In the genomic region with DNA sequence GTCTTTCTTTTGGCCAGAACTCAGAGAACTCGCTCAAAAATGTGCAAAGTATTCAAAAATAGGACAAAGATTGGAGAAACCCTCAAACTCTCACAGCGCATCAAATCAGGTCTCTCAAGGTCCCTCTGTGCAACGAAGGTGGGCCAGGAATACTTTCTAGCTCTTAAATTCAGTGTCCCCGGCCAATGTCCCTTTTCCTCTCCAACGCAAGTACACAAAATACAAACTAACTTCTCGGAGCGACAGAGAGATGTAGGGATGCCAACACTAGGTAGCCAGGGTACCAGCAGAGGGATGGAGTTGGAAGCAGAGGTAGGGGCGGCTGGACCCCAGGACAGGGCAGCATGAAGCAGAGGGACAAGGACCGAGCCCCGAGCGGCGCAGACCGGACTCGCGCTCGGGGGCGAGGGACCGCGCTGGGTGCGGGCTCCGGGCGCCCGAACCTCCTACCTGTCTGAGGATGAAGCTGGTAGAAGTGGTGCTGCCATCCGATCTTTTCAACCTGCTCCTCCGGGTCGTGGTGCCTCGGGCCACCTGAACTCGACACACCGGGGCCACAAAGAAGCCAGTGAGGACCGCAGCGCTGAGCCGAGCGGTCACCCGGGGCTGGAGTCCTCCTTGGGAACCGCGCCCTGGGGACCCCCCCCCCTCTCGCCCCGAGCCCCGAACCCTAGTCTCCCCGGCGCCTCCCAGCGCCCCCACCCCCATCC, we compare ENCODE assay signal across 8 mouse cellular contexts. TPM values are rescaled to one million over a fixed set of nuclear protein-coding genes. Genes with fewer than 3 reads are reported as not detected.
A peak's percentile ranks its signal among the peaks of the same experiment; 100 is the strongest.
DNase-seq lines count a peak whose midpoint lies in the region; ATAC-seq and TF ChIP-seq lines count a peak whose summit lies in the region.

No protein-coding gene starts in this region.

- peak; percentile 49 for ATAC-seq in forebrain, embryonic 15.5 days (replicated peaks)
- ATAC-seq in neural tube, embryonic 11.5 days (ENCODE audit: insufficient read depth, low FRiP score, low TSS enrichment), result peak; percentile 52

- TF ChIP-seq POLR2A in liver, adult 2 months (IDR thresholded peaks at IDR 0.05; ENCODE audit: extremely low read depth, insufficient read depth, low read length), result no peak
- TF ChIP-seq POLR2A in cortical plate, adult 2 months (IDR thresholded peaks at IDR 0.05; ENCODE audit: extremely low read depth, insufficient read depth, low read length), result no peak

- no peak for TF ChIP-seq CTCF in liver, adult 2 months (IDR thresholded peaks at IDR 0.05; ENCODE audit: low read depth, low read length)
- no peak for TF ChIP-seq CTCF in cortical plate, adult 2 months (IDR thresholded peaks at IDR 0.05; ENCODE audit: extremely low read depth, insufficient read depth, low read length)

- H3K9me3 ChIP-seq in forebrain, embryonic 15.5 days, result no peaks in the 10 kb centered on the region
- H3K9me3 ChIP-seq in neural tube, embryonic 11.5 days (ENCODE audit: control insufficient read depth, low read length), result no peaks in the 10 kb centered on the region

- H3K79me2 ChIP-seq in liver, adult 2 months (ENCODE audit: control insufficient read depth, insufficient read depth, low read length), result no peaks in the 10 kb centered on the region

- WGBS in liver, adult 2 months, result 1% methylated on average over 41 of the region's 42 CpGs
- under 1% methylated on average over 41 of the region's 42 CpGs for WGBS in forebrain, embryonic 15.5 days
- WGBS in neural tube, embryonic 11.5 days, result under 1% methylated on average over 34 of the region's 42 CpGs

- no peak overlapping the region for H3K27ac ChIP-seq in liver, adult 2 months (replicated peaks; ENCODE audit: insufficient read depth, low read depth, low read length)
- peak overlapping the region; percentile 76 for H3K27ac ChIP-seq in cortical plate, adult 2 months (ENCODE audit: insufficient read depth, low read length)
- H3K27ac ChIP-seq in forebrain, embryonic 15.5 days (replicated peaks), result peak overlapping the region; percentile 62
- no peak overlapping the region for H3K27ac ChIP-seq in neural tube, embryonic 11.5 days (ENCODE audit: low read depth, low read length)

- peak overlapping the region; percentile 82 for H3K4me2 ChIP-seq in forebrain, embryonic 15.5 days (replicated peaks)
- H3K4me2 ChIP-seq in neural tube, embryonic 11.5 days (ENCODE audit: low read depth), result peak overlapping the region; percentile 81

- H3K4me3 ChIP-seq in liver, adult 2 months (ENCODE audit: insufficient read depth, low read depth, low read length), result peak overlapping the region; percentile 70; the same call in 1 of the 2 replicates
- H3K4me3 ChIP-seq in cortical plate, adult 2 months (ENCODE audit: insufficient read depth, low read length), result peak overlapping the region; percentile 98
- H3K4me3 ChIP-seq in forebrain, embryonic 15.5 days, result peak overlapping the region; percentile 86
- H3K4me3 ChIP-seq in neural tube, embryonic 11.5 days (ENCODE audit: low read depth, low read length), result peak overlapping the region; percentile 47

- peaks cover 10% of the 10 kb centered on the region for H3K4me1 ChIP-seq in liver, adult 2 months (ENCODE audit: control insufficient read depth, insufficient read depth, low read length)
- peaks cover 8% of the 10 kb centered on the region for H3K4me1 ChIP-seq in cortical plate, adult 2 months (ENCODE audit: control insufficient read depth, insufficient read depth, low read length)
- peaks cover 13% of the 10 kb centered on the region for H3K4me1 ChIP-seq in forebrain, embryonic 15.5 days
- no peaks in the 10 kb centered on the region; the same call in 1 of the 2 replicates for H3K4me1 ChIP-seq in neural tube, embryonic 11.5 days (ENCODE audit: control insufficient read depth, insufficient read depth, low read length)

- no peak overlapping the region for H3K9ac ChIP-seq in liver, adult 2 months (ENCODE audit: low read depth, low read length)
- H3K9ac ChIP-seq in forebrain, embryonic 15.5 days (replicated peaks), result peak overlapping the region; percentile 80
- peak overlapping the region; percentile 66 for H3K9ac ChIP-seq in neural tube, embryonic 11.5 days (ENCODE audit: low read length)

- H3K27me3 ChIP-seq in liver, adult 2 months (ENCODE audit: control insufficient read depth, insufficient read depth, low read length), result peaks cover 7% of the 10 kb centered on the region
- 0 out of 2 replicates have a peak, but pooled peaks cover 2% of the 10 kb centered on the region for H3K27me3 ChIP-seq in forebrain, embryonic 15.5 days
- H3K27me3 ChIP-seq in neural tube, embryonic 11.5 days (ENCODE audit: control insufficient read depth, insufficient read depth, low read length), result peaks cover 13% of the 10 kb centered on the region

- H3K36me3 ChIP-seq in liver, adult 2 months (ENCODE audit: control insufficient read depth, insufficient read depth, low read length), result no peaks in the 10 kb centered on the region
- H3K36me3 ChIP-seq in forebrain, embryonic 15.5 days, result no peaks in the 10 kb centered on the region
- no peaks in the 10 kb centered on the region for H3K36me3 ChIP-seq in neural tube, embryonic 11.5 days (ENCODE audit: control insufficient read depth, insufficient read depth, low read length)

- no peak for DNase-seq in liver, adult 2 months (ENCODE audit: extremely low read depth, low read depth, low spot score)
- no peak for DNase-seq in liver
- peak; percentile 3 to 41 for DNase-seq in kidney, postnatal 25 days
- peak; percentile 52 for DNase-seq in neural tube, embryonic 11.5 days (ENCODE audit: low spot score)
- no peak for DNase-seq in spleen, adult 12 weeks (ENCODE audit: low spot score)
- no peak for DNase-seq in urinary bladder, postnatal 4 days (ENCODE audit: low spot score in 2 of 2)

RNA-seq across cellular contexts. Expression of a gene that starts 1.2 kb away (rescaled TPM):
- 0.13 TPM in 1 of 2 replicates, not detected in the other for total RNA-seq in liver, adult 2 months (2014; rRNA removed)
- 0.01 TPM in 1 of 2 replicates, not detected in the other for polyA plus RNA-seq in liver, adult 2 months (2012; rRNA removed)
- polyA plus RNA-seq in cortical plate, adult 2 months (2012; rRNA removed), result 66.9 and 70.3 TPM in 2 replicates
- polyA plus RNA-seq in forebrain, embryonic 15.5 days (2015; fragmentation: Nextera tagmentation; extraction: Ambion mirVana), result 12.5 and 12.7 TPM in 2 replicates
- polyA plus RNA-seq in neural tube, embryonic 11.5 days (2014; fragmentation: Nextera tagmentation; extraction: Ambion mirVana), result 3.2 and 4.3 TPM in 2 replicates

Comparison
In these comparisons a context has a peak if more than half of its experiments do, and no peak if none do; other contexts are left out.
1. DNase-seq: peak in kidney, postnatal 25 days (2 of 2) and neural tube, embryonic 11.5 days (single experiment); none in liver, adult 2 months (single experiment), liver (single experiment), spleen, adult 12 weeks (single experiment) and urinary bladder, postnatal 4 days (0 of 2).
2. H3K27ac ChIP-seq: peak in cortical plate, adult 2 months (single experiment) and forebrain, embryonic 15.5 days (single experiment); none in liver, adult 2 months (single experiment) and neural tube, embryonic 11.5 days (single experiment).
3. H3K4me3 ChIP-seq: peak in every context shown above with its lines; median percentile 98 in cortical plate, adult 2 months; 86 in forebrain, embryonic 15.5 days; 70 in liver, adult 2 months; 47 in neural tube, embryonic 11.5 days.